Mouse (Mus musculus) R1 (cell line): Measurements from ENCODE around the gene Glce.

Source experiments
- DNase-seq: peaks from one replicate; pipeline ENCODE4 v3.0.0-alpha.2; 2018; ENCODE audit warnings: low read depth, low spot score

Gene Glce

GRCm38 (mm10) chr9:62028072-62028471 is 94.4 kb downstream of the Glce start:
- no peak for DNase-seq

GRCm38 (mm10) chr9:62026600-62026999 is 95.9 kb downstream of the Glce start, which contains the start of gene Paqr5:
Paqr5 (minus strand) TSS chr9:62026856.
- peak; percentile 63 for DNase-seq

GRCm38 (mm10) chr9:62025056-62025455 is 97.4 kb downstream of the Glce start:
- DNase-seq = no peak

- DNase-seq = no peak
Observed at GRCm38 (mm10) chr9:62023879-62024278, 98.6 kb downstream of the Glce start.

GRCm38 (mm10) chr9:62022961-62023680 is 99.3 kb downstream of the Glce start:
- no peak for DNase-seq

- no peak for DNase-seq
Observed at GRCm38 (mm10) chr9:62021583-62022120, 100.8 kb downstream of the Glce start.

GRCm38 (mm10) chr9:62020259-62020658 is 102.2 kb downstream of the Glce start:
- DNase-seq = no peak

GRCm38 (mm10) chr9:62018229-62019093 is 104.0 kb downstream of the Glce start:
- no peak for DNase-seq

GRCm38 (mm10) chr9:62017329-62017728 is 105.1 kb downstream of the Glce start:
- no peak for DNase-seq

- peak; percentile 32 for DNase-seq
Observed at GRCm38 (mm10) chr9:62015504-62015903, 107.0 kb downstream of the Glce start.

- no peak for DNase-seq
Observed at GRCm38 (mm10) chr9:62013316-62014097, 108.9 kb downstream of the Glce start.

GRCm38 (mm10) chr9:62008360-62008759 is 114.1 kb downstream of the Glce start:
- DNase-seq = no peak
